Mouse (Mus musculus) retina, adult 2 months (tissue): Measurements from ENCODE around the gene Ern1.

Experiments used
- DNase-seq: peaks from one replicate; pipeline ENCODE4 v3.0.0-alpha.2; 2012; ENCODE audit warnings: low read depth, low spot score

The Ern1 gene

GRCm38 (mm10) chr11:106487733-106488115 is at the start of gene Ern1:
Ern1 (minus strand) TSS chr11:106487852.
- DNase-seq = peak; percentile 93

GRCm38 (mm10) chr11:106536253-106536912 is 48.7 kb upstream of the Ern1 start:
- DNase-seq = no peak

GRCm38 (mm10) chr11:106535660-106536252 is 48.1 kb upstream of the Ern1 start:
- no peak for DNase-seq

GRCm38 (mm10) chr11:106532248-106532790 is 44.7 kb upstream of the Ern1 start:
- no peak for DNase-seq

GRCm38 (mm10) chr11:106529786-106530185 is 42.1 kb upstream of the Ern1 start:
- DNase-seq = no peak

- DNase-seq = no peak
Measured at GRCm38 (mm10) chr11:106529113-106529512, 41.5 kb upstream of the Ern1 start.

GRCm38 (mm10) chr11:106527926-106528325 is 40.3 kb upstream of the Ern1 start:
- DNase-seq = no peak

- DNase-seq = no peak
Measured at GRCm38 (mm10) chr11:106527147-106527821, 39.6 kb upstream of the Ern1 start.

GRCm38 (mm10) chr11:106522538-106522937 is 34.9 kb upstream of the Ern1 start:
- DNase-seq = no peak

GRCm38 (mm10) chr11:106521612-106522011 is 34.0 kb upstream of the Ern1 start:
- DNase-seq = no peak

GRCm38 (mm10) chr11:106520404-106520803 is 32.8 kb upstream of the Ern1 start:
- no peak for DNase-seq

GRCm38 (mm10) chr11:106519519-106519918 is 31.9 kb upstream of the Ern1 start:
- no peak for DNase-seq

- DNase-seq = no peak
Measured at GRCm38 (mm10) chr11:106518391-106518790, 30.7 kb upstream of the Ern1 start.

GRCm38 (mm10) chr11:106515079-106515745 is 27.6 kb upstream of the Ern1 start:
- DNase-seq = no peak

GRCm38 (mm10) chr11:106514446-106514845 is 26.8 kb upstream of the Ern1 start:
- DNase-seq = peak; percentile 79

GRCm38 (mm10) chr11:106513166-106513565 is 25.5 kb upstream of the Ern1 start:
- DNase-seq = no peak

GRCm38 (mm10) chr11:106512006-106512390 is 24.3 kb upstream of the Ern1 start:
- DNase-seq = no peak

GRCm38 (mm10) chr11:106511236-106512005 is 23.8 kb upstream of the Ern1 start:
- no peak for DNase-seq

GRCm38 (mm10) chr11:106507638-106508037 is 20.0 kb upstream of the Ern1 start:
- no peak for DNase-seq

GRCm38 (mm10) chr11:106506211-106506610 is 18.6 kb upstream of the Ern1 start:
- no peak for DNase-seq

- DNase-seq = no peak
Measured at GRCm38 (mm10) chr11:106504129-106504528, 16.5 kb upstream of the Ern1 start.

- DNase-seq = no peak
Measured at GRCm38 (mm10) chr11:106503425-106503717, 15.7 kb upstream of the Ern1 start.
